Mouse (Mus musculus): ENCODE results near the gene Pld3. TPM values are rescaled to one million over a fixed set of nuclear protein-coding genes. Genes with fewer than 3 reads are reported as not detected.

The Pld3 gene
- polyA plus RNA-seq, 1 experiment from 2014 or later: 109 TPM

DNA sequence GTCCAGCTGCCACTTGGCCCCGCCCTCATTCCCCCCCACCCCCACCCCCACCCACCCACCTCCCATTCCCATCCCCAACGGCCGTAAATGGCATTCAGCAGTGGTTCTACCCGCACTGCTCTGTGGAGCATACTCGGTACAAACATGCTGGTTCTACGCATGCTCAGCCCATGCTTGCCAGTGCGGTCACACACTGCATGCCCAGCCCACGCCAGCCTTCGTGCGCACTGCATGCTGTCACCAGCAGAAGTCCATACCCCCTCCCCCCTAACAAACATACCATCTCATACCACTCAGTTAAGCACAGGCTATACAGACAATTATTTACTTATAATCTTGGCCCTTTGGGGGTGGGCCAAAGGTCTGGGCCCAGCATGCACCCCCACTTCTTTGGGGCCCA lies 21.3 kb downstream of the Pld3 start:
- no peak overlapping the region for H3K4me2 ChIP-seq (ENCODE audit: low read length)
- H3K9ac ChIP-seq (ENCODE audit: low read depth, low read length): no peak overlapping the region
- peaks cover 21% of the 10 kb centered on the region for H3K36me3 ChIP-seq (ENCODE audit: insufficient read depth, low read length)
- WGBS: 87% methylated on average over 10 of the region's 10 CpGs
- ATAC-seq (replicated peaks; ENCODE audit: low FRiP score, low read depth) (no peak), DNase-seq (ENCODE audit: low spot score) (no peak)
- TF ChIP-seq CTCF (IDR thresholded peaks at IDR 0.05; ENCODE audit: low read depth): no peak
- H3K27me3 ChIP-seq (ENCODE audit: insufficient read depth, low read length): no peaks in the 10 kb centered on the region
- no peaks in the 10 kb centered on the region for H3K9me3 ChIP-seq (replicated peaks; ENCODE audit: low read length)
- H3K4me1 ChIP-seq (replicated peaks; ENCODE audit: insufficient read depth, low read length): no peaks in the 10 kb centered on the region
- no peak overlapping the region for H3K27ac ChIP-seq
- H3K4me3 ChIP-seq (replicated peaks; ENCODE audit: low read depth, low read length): no peak overlapping the region

DNA sequence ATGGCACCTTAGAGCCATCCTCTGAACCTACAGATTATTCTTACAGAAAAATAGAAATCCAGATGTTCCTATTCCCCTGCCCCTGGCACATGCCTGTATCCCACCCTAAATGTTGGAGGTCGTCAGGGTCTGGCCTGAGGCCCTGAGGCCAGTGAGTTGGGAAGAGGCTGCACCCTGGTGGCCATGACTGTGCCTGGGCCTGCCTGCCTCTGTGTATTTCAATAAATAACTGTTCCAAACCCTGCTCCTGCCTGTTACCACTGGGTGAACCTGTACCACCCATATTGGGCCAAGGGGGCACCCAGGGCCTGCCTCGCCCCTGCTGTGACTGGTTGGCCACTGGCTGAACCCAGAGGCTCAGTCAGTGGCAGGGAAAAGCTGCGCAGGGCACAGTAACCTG lies 22.1 kb downstream of the Pld3 start:
- ATAC-seq (replicated peaks; ENCODE audit: low FRiP score, low read depth) (no peak), DNase-seq (ENCODE audit: low spot score) (no peak)
- Histone ChIP-seq H3K4me3 (replicated peaks; ENCODE audit: low read depth, low read length) (no peak overlapping the region), H3K36me3 (ENCODE audit: insufficient read depth, low read length) (peaks cover 21% of the 10 kb centered on the region), H3K9me3 (replicated peaks; ENCODE audit: low read length) (no peaks in the 10 kb centered on the region), H3K27ac (no peak overlapping the region), H3K27me3 (ENCODE audit: insufficient read depth, low read length) (no peaks in the 10 kb centered on the region), H3K9ac (ENCODE audit: low read depth, low read length) (no peak overlapping the region), H3K4me2 (ENCODE audit: low read length) (no peak overlapping the region), H3K4me1 (replicated peaks; ENCODE audit: insufficient read depth, low read length) (no peaks in the 10 kb centered on the region)
- peak; percentile 37; the same call in 1 of the 2 replicates for TF ChIP-seq CTCF (IDR thresholded peaks at IDR 0.05; ENCODE audit: low read depth)
- 80% methylated on average over 3 of the region's 3 CpGs for WGBS

DNA sequence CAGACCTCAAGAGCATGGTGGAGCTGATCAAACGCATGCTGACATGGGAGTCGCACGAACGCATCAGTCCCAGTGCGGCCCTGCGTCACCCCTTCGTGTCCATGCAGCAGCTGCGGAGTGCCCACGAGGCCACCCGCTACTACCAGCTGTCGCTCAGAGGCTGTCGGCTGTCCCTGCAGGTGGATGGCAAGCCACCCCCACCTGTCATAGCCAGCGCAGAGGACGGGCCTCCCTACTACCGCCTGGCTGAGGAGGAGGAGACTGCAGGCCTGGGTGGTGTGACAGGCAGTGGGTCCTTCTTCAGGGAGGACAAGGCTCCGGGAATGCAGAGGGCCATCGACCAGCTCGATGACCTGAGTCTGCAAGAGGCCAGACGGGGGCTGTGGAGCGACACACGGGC lies 23.9 kb downstream of the Pld3 start:
- ATAC-seq (replicated peaks; ENCODE audit: low FRiP score, low read depth): no peak
- WGBS: 66% methylated on average over 21 of the region's 21 CpGs

DNA sequence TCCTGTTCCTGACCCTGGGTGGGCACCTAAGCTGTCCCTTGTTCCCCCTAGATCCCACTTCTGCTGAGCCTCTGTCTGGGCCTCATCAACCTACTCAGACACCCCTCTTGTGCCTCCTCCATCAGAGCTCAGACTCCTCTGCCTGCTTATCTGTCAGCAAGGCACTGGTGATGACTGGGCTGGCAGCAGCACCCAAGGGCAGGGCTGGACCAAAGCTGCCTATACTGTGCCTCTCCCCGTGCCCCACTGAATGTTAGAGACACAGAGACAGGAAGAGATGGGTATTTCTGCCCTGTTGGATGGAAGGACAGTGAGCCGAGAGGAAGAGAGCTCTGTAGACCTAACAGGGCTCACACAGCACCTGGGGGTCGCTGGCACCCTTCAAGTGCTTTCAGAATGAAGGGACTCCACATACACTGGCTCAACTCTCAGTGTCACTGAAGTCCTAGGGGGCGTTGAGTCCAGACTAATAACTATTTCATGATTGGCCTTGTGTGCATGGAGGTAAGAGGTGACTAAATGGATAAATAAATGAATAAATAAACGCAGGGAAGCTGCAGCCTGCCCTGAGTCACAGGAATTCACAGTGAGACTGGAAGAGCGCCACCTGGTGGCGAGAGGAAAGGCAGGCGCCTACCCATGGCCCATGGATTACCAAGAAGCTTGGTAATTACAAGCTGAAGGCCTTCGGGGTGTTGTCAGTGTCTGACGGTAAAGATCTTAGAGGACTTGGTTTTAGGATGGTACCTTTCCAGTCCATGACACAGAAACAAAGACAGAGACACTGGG lies 26.8 kb downstream of the Pld3 start:
- peaks cover 13% of the 10 kb centered on the region for H3K36me3 ChIP-seq (ENCODE audit: insufficient read depth, low read length)
- WGBS: 25% methylated on average over 10 of the region's 10 CpGs
- peak; percentile 58; the same call in 1 of the 2 replicates for ATAC-seq (replicated peaks; ENCODE audit: low FRiP score, low read depth)

More for the DNA sequence above, 23.9 kb downstream of the Pld3 start:
- Histone ChIP-seq H3K4me2 (ENCODE audit: low read length) (no peak overlapping the region), H3K9me3 (replicated peaks; ENCODE audit: low read length) (no peaks in the 10 kb centered on the region), H3K9ac (ENCODE audit: low read depth, low read length) (no peak overlapping the region), H3K27me3 (ENCODE audit: insufficient read depth, low read length) (no peaks in the 10 kb centered on the region), H3K27ac (no peak overlapping the region), H3K4me1 (replicated peaks; ENCODE audit: insufficient read depth, low read length) (no peaks in the 10 kb centered on the region), H3K4me3 (replicated peaks; ENCODE audit: low read depth, low read length) (no peak overlapping the region), H3K36me3 (ENCODE audit: insufficient read depth, low read length) (peaks cover 21% of the 10 kb centered on the region)
- no peak for DNase-seq (ENCODE audit: low spot score)
- TF ChIP-seq CTCF (IDR thresholded peaks at IDR 0.05; ENCODE audit: low read depth): no peak

DNA sequence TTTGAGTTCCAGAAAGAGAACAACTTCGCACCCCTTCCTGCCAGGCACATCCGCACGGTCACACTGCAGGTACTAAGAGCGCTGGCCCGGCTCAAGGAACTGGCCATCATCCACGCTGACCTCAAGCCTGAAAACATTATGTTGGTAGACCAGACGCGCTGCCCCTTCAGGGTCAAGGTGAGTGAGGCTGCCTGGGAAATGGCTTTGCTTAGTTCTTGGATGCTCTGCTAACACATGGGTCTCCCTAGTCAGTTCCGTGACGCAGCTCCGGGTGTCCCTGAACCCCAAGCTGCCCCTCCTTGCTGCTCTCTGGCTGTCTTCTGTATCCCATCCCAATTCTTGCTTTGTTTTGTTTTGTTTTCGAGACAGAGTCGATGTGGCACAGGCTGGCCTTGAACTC lies 29.2 kb downstream of the Pld3 start:
- 96% methylated on average over 13 of the region's 13 CpGs for WGBS

More for the DNA sequence above, 26.8 kb downstream of the Pld3 start:
- Histone ChIP-seq H3K4me1 (replicated peaks; ENCODE audit: insufficient read depth, low read length) (no peaks in the 10 kb centered on the region), H3K27me3 (ENCODE audit: insufficient read depth, low read length) (no peaks in the 10 kb centered on the region), H3K4me3 (replicated peaks; ENCODE audit: low read depth, low read length) (no peak overlapping the region), H3K27ac (no peak overlapping the region), H3K4me2 (ENCODE audit: low read length) (no peak overlapping the region), H3K9ac (ENCODE audit: low read depth, low read length) (no peak overlapping the region), H3K9me3 (replicated peaks; ENCODE audit: low read length) (no peaks in the 10 kb centered on the region)
- peak; percentile 91 for DNase-seq (ENCODE audit: low spot score)
- TF ChIP-seq CTCF (IDR thresholded peaks at IDR 0.05; ENCODE audit: low read depth): peak; percentile 95

DNA sequence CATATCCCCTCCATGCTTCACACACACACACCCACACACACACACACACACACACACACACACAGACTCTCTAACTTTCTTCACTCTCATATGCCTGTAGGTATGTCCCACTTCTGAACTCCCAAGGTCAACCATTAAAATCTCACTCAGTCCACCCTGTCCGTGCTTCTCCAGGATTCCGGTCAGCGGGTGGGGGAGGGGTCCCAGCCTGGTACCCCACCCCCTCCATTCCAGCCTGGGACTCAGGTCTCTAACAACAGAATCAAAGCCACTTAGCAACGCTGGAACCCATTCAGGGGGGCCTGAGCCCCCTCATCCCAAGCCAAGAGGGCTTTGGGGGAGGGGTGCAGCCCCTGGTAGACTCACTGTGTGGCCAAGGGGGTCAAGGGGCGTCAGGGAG lies 30.1 kb downstream of the Pld3 start, which contains the start of gene Hipk4:
Hipk4 (plus strand) TSS at position 301 of the 400 bp plus-strand sequence.
- H3K36me3 ChIP-seq (ENCODE audit: insufficient read depth, low read length): 0 out of 2 replicates have a peak, but pooled peaks cover 3% of the 10 kb centered on the region
- no peak for TF ChIP-seq CTCF (IDR thresholded peaks at IDR 0.05; ENCODE audit: low read depth)
- H3K4me1 ChIP-seq (replicated peaks; ENCODE audit: insufficient read depth, low read length): no peaks in the 10 kb centered on the region
- no peak for ATAC-seq (replicated peaks; ENCODE audit: low FRiP score, low read depth)
- no peak for DNase-seq (ENCODE audit: low spot score)
- no peaks in the 10 kb centered on the region for H3K27me3 ChIP-seq (ENCODE audit: insufficient read depth, low read length)
- H3K4me2 ChIP-seq (ENCODE audit: low read length): no peak within 1 kb of the TSS
- no peak within 1 kb of the TSS for H3K27ac ChIP-seq
- no peak within 1 kb of the TSS for H3K4me3 ChIP-seq (replicated peaks; ENCODE audit: low read depth, low read length)
- H3K9ac ChIP-seq (ENCODE audit: low read depth, low read length): no peak within 1 kb of the TSS
- 51% methylated on average over 5 of the region's 5 CpGs for WGBS
- H3K9me3 ChIP-seq (replicated peaks; ENCODE audit: low read length): no peaks in the 10 kb centered on the region

More for the DNA sequence above, 29.2 kb downstream of the Pld3 start:
- no peaks in the 10 kb centered on the region for H3K27me3 ChIP-seq (ENCODE audit: insufficient read depth, low read length)
- no peak for TF ChIP-seq CTCF (IDR thresholded peaks at IDR 0.05; ENCODE audit: low read depth)
- H3K4me1 ChIP-seq (replicated peaks; ENCODE audit: insufficient read depth, low read length): no peaks in the 10 kb centered on the region
- no peaks in the 10 kb centered on the region for H3K36me3 ChIP-seq (ENCODE audit: insufficient read depth, low read length)
- ATAC-seq (replicated peaks; ENCODE audit: low FRiP score, low read depth) (no peak), DNase-seq (ENCODE audit: low spot score) (no peak)
- H3K4me3 ChIP-seq (replicated peaks; ENCODE audit: low read depth, low read length): no peak overlapping the region
- H3K4me2 ChIP-seq (ENCODE audit: low read length): no peak overlapping the region
- no peak overlapping the region for H3K27ac ChIP-seq
- no peak overlapping the region for H3K9ac ChIP-seq (ENCODE audit: low read depth, low read length)
- no peaks in the 10 kb centered on the region for H3K9me3 ChIP-seq (replicated peaks; ENCODE audit: low read length)
